Mouse (Mus musculus) cerebellum, postnatal 14 days (tissue): ENCODE data around the gene Ctsj.
"Not testable (repeated sequence)": the region's sequence is repeated elsewhere in the genome, so short reads cannot be mapped to it uniquely, and the experiment has no call there.

Experiments
- DNase-seq, 2 experiments: peaks; one replicate each; pipeline ENCODE4 v3.0.0; 2021; ENCODE audit warnings: mixed read lengths in 2 of 2

Ctsj gene

DNA sequence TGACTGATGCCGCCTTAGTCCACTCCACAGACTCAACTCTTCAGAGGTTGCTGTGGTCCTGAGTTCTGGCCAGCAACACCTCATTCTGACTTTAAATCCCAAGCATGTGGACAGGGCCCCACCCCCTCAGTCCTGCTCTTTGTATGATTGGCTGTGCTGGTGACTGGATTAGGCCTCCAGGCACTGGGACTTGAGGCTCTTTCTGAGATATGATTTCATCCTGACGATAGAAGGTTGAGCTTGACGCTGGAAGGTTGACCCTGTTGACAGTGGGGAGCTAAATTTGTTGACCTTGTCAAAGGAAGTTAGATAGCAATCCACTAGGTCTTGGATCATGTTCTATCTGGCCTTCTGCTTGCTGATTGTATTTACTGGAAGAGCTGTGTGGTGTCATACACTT is at the start of gene Ctsj:
Gene Ctsj, minus strand, starts transcription at position 101 of the 400 bp plus-strand sequence.
- DNase-seq = no peak

DNA sequence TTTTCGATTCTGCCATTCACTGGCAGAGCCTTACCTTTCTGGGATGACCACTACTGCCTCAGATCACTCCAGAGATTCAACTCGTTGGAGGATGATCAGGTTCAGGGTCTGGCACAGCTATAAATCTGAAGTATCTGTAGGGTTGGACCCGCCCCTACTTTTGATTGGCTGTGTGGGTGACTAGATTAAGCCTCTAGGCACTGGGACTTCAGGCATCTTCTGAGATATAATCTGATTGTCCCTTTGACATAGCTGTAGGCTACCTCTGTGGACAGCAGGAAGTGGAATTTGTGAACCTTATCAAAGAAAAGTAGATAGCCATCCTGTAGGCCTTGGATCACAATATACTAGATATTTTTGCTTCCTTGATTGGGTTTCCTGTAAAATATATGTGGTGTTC is 34.8 kb upstream of the Ctsj start, which contains the start of gene Ctsq:
Gene Ctsq, minus strand, starts transcription at position 101 of the 400 bp plus-strand sequence.
- no peak for DNase-seq

DNA sequence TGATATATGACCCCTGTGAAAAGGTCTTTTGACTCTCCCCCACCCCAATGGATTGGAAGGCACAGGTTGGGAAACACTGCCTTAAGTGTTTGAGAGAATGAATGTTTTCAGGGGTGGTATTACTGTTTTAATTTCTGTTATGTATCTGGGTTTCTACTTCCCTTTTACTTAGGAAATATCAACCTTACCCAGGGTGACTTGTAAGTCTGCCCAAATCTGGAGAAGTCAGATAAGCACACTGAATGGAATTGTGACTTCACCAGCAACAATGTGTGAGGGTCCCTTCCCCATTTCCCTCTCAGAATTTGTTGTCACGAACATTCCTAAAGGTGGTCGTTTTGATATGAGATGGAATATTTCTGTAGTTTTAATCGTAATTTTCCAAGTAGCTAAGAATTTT is 17.0 kb upstream of the Ctsj start:
- no peak for DNase-seq

DNA sequence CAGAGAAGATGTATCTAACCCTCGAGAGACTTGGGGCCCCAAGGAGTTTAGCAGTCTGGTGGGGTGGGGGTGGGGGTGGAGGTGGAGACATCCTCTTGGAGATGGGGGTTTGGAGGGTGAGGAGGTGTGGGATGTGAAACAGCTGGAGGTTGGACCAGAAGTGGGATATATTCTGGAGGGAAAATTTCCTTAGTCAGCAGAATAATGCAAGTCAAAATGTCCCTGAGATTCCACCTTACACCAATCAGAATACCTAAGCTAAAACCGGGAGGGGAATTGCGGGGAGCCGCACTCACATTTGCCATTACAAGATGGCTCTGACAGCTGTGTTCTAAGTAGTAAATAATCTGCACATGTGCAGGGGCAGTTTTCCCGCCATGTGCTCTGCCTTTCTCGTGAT is 16.1 kb upstream of the Ctsj start:
- DNase-seq = no peak

DNA sequence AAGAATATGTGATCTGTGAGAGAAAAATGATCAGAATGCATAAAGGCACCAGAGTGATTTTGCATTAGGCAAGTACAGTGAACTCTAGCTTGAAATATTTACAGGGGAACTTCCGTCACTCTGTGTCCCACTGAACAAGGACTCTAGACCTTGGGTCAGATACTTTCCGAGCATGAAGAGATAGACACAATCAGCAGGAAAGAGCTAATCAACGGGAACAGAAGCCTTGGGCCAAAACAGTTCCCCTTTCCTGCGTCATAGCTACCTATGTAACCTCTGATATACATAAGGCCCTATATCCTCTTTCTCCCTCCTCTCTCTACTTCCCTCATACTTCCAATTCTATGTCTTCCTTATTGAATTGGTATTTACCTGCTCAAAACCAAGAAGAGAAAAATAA is 4.4 kb upstream of the Ctsj start:
- no peak for DNase-seq

DNA sequence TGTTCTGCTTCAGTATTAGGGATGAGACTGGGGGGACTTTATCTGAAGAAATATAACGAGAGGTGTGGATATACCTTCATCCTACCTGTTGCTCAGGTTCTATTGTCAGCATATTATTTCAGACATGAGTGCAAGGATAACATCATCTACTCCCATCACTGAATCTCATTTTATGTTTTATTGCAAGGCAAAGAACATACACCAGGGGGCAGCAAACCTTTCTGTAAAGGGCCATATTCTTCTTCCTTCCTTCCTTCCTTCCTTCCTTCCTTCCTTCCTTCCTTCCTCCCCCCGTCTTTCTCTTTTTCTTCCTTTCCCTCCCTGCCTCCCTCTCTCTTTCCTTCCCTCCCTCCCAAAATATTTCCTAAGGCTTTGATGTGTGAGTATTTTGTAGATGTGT is 8.2 kb downstream of the Ctsj start:
- no peak for DNase-seq

DNA sequence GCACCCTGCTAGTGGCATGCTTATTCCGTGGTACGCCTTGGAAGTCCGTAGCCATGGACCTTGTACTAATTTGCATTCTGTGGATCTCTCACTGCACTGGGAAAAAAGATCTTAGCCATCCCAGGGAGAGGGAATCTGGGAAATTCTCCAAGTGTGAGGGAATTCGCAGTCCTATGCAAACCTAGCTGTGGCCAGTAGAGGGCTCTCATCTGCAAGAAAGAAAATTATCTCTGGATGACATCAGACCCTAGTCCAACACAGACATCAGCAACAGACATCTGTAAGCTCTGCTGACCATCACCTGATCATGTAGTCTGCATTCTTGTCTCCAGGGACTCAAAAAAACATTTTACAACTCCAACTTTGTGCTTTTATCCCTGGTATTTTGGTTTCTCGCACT is 18.8 kb downstream of the Ctsj start:
- DNase-seq = not testable (repeated sequence)

DNA sequence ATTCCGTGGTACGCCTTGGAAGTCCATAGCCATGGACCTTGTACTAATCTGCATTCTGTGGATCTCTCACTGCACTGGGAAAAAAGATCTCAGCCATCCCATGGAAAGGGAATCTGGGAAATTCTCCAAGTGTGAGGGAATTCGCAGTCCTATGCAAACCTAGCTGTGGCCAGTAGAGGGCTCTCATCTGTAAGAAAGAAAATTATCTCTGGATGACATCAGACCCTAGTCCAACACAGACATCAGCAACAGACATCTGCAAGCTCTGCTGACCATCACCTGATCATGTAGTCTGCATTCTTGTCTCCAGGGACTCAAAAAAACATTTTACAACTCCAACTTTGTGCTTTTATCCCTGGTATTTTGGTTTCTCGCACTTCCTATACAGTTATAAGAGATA is 33.4 kb downstream of the Ctsj start:
- DNase-seq = not testable (repeated sequence)

DNA sequence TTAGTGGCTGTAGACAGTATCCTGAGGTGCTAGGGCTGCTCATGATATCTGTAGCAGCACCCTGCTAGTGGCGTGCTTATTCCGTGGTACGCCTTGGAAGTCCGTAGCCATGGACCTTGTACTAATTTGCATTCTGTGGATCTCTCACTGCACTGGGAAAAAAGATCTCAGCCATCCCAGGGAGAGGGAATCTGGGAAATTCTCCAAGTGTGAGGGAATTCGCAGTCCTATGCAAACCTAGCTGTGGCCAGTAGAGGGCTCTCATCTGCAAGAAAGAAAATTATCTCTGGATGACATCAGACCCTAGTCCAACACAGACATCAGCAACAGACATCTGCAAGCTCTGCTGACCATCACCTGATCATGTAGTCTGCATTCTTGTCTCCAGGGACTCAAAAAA is 41.8 kb downstream of the Ctsj start:
- DNase-seq = not testable (repeated sequence)

DNA sequence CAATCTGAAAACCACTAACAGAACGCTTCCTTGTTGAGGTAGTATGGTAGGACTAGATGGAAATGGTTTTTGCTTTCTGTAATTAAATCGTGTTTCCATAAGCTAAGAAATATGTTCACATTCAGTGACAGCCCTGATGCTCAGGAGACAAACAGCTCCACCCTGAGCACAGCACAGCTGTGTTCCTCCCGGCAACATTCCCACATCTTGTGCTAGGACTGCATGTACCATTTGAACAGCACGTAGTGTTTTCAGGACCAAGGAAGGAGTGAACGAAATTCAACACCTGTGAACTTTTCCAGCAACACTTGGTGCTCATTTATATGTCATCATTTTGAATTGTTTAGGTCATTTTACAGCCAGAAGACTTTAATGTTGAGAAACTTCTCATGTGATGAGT is 44.1 kb downstream of the Ctsj start:
- no peak for DNase-seq
